Mouse (Mus musculus) stomach, embryonic 14.5 days (tissue): ENCODE measurements around the gene Hist1h3a. TPM values are rescaled to one million over a fixed set of nuclear protein-coding genes. Genes with fewer than 3 reads are reported as not detected.

ENCODE experiments used
- microRNA-seq: library from miRNA; unstranded; fragments of <30 nt; microRNA quantifications from one replicate; pipeline ENCODE4, GENCODE M21; 2016
- polyA plus RNA-seq: library from polyadenylated mRNA; unstranded; fragments of >200 nt; fragmentation: Nextera tagmentation; extraction: Ambion mirVana; gene quantifications from 2 replicates; pipeline ENCODE4 v1.2.1, GENCODE M21; 2014

Gene Hist1h3a
- polyA plus RNA-seq, 1 experiment from 2014 or later, result 6.5 TPM

Small RNA genes within 50 kb of the gene (microRNA-seq; reads per million reads assigned to microRNA genes)
- gene Gm44314, result not detected
- not detected for gene Gm44484

Other genes starting within 250 kb of the Hist1h3a start
- gene Hist1h4h, start 231.3 kb downstream of the Hist1h3a start, polyA plus RNA-seq, result 4.8 and 6.7 TPM in 2 replicates
- 7.8 and 14.1 TPM in 2 replicates for gene Hist1h2af, start 228.5 kb downstream of the Hist1h3a start, polyA plus RNA-seq
- 5.5 and 7.8 TPM in 2 replicates for gene Hist1h3g, start 227.0 kb downstream of the Hist1h3a start, polyA plus RNA-seq
- 1.1 and 1.2 TPM in 2 replicates for gene Hist1h2bh, start 219.0 kb downstream of the Hist1h3a start, polyA plus RNA-seq
- 0.94 and 1.3 TPM in 2 replicates for gene Hist1h3f, start 218.3 kb downstream of the Hist1h3a start, polyA plus RNA-seq
- 1.8 and 2.4 TPM in 2 replicates for gene Hist1h4f, start 210.7 kb downstream of the Hist1h3a start, polyA plus RNA-seq
- 1.0 and 1.1 TPM in 2 replicates for gene Hist1h1d, start 209.1 kb downstream of the Hist1h3a start, polyA plus RNA-seq
- 10.2 and 10.3 TPM in 2 replicates for gene Hist1h3e, start 200.0 kb downstream of the Hist1h3a start, polyA plus RNA-seq
- gene Hist1h2ae, start 191.2 kb downstream of the Hist1h3a start, polyA plus RNA-seq, result 92.6 and 109 TPM in 2 replicates
- gene Hist1h2bg, start 191.0 kb downstream of the Hist1h3a start, polyA plus RNA-seq, result 11.0 and 12.6 TPM in 2 replicates
- gene Hist1h2bf, start 188.2 kb downstream of the Hist1h3a start, polyA plus RNA-seq, result 7.1 and 7.3 TPM in 2 replicates
- 4.1 and 6.2 TPM in 2 replicates for gene Hist1h2ad, start 188.0 kb downstream of the Hist1h3a start, polyA plus RNA-seq
- gene Hist1h3d, start 186.6 kb downstream of the Hist1h3a start, polyA plus RNA-seq, result 11.2 and 16.2 TPM in 2 replicates
- gene Hist1h4d, start 180.8 kb downstream of the Hist1h3a start, polyA plus RNA-seq, result 99.6 and 119 TPM in 2 replicates
- gene Hist1h2be, start 141.3 kb downstream of the Hist1h3a start, polyA plus RNA-seq, result 2.7 and 2.8 TPM in 2 replicates
- gene Hist1h1e, start 139.8 kb downstream of the Hist1h3a start, polyA plus RNA-seq, result 17.5 and 18.7 TPM in 2 replicates
- gene Hist1h2ac, start 78.4 kb downstream of the Hist1h3a start, polyA plus RNA-seq, result 2.4 and 3.2 TPM in 2 replicates
- gene Hist1h2bc, start 78.2 kb downstream of the Hist1h3a start, polyA plus RNA-seq, result 58.8 and 65.1 TPM in 2 replicates
- not detected in 2 replicates for gene Hist1h1t, start 66.6 kb downstream of the Hist1h3a start, polyA plus RNA-seq
- 7.2 and 9.6 TPM in 2 replicates for gene Hist1h4c, start 63.9 kb downstream of the Hist1h3a start, polyA plus RNA-seq
- 6.1 and 6.8 TPM in 2 replicates for gene Hfe, start 51.5 kb downstream of the Hist1h3a start, polyA plus RNA-seq
- gene Hist1h1c, start 23.6 kb downstream of the Hist1h3a start, polyA plus RNA-seq, result 38.5 and 39.4 TPM in 2 replicates
- 6.1 and 8.4 TPM in 2 replicates for gene Hist1h3c, start 16.8 kb downstream of the Hist1h3a start, polyA plus RNA-seq
- 2.0 and 2.1 TPM in 2 replicates for gene Hist1h2bb, start 15.7 kb downstream of the Hist1h3a start, polyA plus RNA-seq
- 38.8 and 50.2 TPM in 2 replicates for gene Hist1h2ab, start 11.3 kb downstream of the Hist1h3a start, polyA plus RNA-seq
- gene Hist1h3b, start 10.1 kb downstream of the Hist1h3a start, polyA plus RNA-seq, result 11.1 and 11.8 TPM in 2 replicates
- gene Hist1h4b, start 5.4 kb downstream of the Hist1h3a start, polyA plus RNA-seq, result 2.5 and 3.3 TPM in 2 replicates
- not detected in 2 replicates for gene Hist1h4a, start 1.2 kb downstream of the Hist1h3a start, polyA plus RNA-seq
- 2.4 and 3.6 TPM in 2 replicates for gene Hist1h1a, start 1.3 kb upstream of the Hist1h3a start, polyA plus RNA-seq
- not detected in 2 replicates for gene Trim38, start 7.5 kb upstream of the Hist1h3a start, polyA plus RNA-seq
- 0.13 and 0.17 TPM in 2 replicates for gene Slc17a2, start 44.6 kb upstream of the Hist1h3a start, polyA plus RNA-seq
- gene Slc17a3, start 77.0 kb upstream of the Hist1h3a start, polyA plus RNA-seq, result not detected in 2 replicates
- not detected in 2 replicates for gene Slc17a1, start 105.4 kb upstream of the Hist1h3a start, polyA plus RNA-seq
- gene Slc17a4, start 152.6 kb upstream of the Hist1h3a start, polyA plus RNA-seq, result 0.53 and 0.85 TPM in 2 replicates
- not detected in 2 replicates for gene Hist1h2ba, start 171.8 kb upstream of the Hist1h3a start, polyA plus RNA-seq
- not detected in 2 replicates for gene Hist1h2aa, start 172.1 kb upstream of the Hist1h3a start, polyA plus RNA-seq
- 0.98 and 1.7 TPM in 2 replicates for gene Scgn, start 228.8 kb upstream of the Hist1h3a start, polyA plus RNA-seq